Mouse (Mus musculus) T-cell, adult 2 months (primary cell): ENCODE measurements around the gene Trim44.

Experiments
- DNase-seq: peaks from one replicate; pipeline ENCODE4 v3.0.0; 2022; ENCODE audit warnings: low spot score

Trim44 gene

DNA sequence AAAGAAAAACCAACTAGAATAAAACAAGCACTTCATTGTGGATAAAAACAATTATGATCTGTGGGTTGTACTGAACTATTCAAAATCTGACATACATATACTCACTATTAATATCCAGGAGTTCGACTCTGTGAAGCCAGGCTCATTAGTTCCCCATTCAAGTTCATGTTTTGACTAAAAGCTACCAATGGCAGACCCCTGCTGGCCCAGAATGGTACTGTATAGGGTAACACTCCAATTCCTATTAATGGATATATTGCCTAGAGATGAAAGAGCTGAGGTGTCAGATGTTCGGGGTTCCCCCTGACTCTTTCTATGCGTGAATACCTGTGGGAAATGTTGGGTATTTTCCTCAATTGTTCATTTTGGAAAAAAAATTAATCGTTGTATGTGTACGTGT is 117.6 kb downstream of the Trim44 start:
- DNase-seq: peak; percentile 33

DNA sequence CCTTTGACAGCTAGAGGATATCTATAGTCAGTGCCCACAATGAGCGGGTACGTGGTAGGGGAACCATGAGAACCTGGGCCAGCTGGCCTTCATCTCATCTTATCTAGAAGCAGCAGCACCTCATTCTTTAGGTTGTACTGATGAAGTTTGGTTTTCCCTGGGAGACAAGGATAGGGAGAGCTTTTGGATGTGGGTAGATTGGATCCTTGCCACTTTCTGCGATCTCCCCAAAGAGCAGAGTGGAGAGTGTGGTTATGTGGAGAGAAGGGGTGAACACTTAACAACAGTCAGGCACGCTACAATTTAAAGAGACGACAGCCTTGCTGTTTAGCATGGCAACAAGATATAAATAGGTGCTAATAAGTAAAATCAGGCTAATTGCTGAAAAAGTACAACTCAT is 119.0 kb downstream of the Trim44 start:
- DNase-seq: no peak

DNA sequence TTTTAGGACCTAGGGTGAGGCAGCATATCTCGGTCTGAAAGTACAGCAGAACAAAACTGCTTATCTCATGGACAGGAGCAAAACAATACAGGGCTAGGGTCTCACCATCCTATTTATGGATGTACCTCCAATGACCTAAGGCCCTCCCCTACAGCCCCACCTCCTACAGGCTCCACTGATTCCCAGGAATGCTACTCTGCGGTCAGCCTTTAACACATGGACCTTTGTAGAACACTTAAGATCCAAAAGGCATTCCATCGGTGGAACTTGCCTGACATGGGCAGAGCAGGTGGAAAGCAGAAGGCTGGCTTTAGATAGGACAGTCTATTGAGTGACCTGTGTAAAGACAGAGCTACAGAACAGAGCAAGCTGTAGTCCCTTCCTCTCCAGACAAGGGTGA is 120.3 kb downstream of the Trim44 start:
- DNase-seq: no peak

DNA sequence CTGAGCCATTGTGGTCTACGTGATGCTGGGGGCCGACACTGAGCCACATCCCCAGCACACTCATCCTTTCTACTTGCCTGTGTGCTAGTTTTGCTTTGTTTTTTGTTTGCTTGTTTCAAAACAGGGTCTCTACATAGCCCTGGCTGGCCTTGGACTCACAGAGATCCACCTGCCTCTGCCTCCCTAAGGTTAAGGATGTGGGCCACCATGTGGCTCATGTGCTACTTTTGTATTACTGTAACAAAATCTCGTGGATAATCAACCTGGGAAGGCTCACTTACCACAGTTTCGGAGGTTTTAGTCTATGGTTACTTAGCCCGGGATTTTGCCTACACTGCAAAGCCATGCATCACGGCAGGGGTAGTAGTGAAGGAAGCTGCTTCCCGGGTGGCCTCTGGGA is 125.5 kb downstream of the Trim44 start:
- DNase-seq: no peak

DNA sequence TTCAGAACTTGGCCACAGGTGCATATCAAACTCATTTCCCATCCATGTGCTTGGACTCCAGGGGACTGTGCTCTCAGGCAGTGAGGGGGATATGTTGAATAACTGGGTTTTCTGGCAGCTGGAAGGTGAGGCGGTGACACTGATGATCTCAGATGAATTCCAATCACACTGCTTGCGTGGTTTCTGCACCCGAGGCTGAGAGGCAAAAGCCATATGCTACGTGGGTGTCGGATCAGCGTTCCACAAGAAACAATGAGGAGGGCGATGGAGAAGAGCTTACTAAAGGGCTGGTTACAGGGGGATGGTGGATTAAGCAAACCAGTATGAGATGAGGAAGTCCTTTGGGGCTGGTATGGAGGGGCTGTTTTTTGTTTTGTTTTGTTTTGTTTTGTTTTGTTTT is 127.8 kb downstream of the Trim44 start:
- no peak for DNase-seq

DNA sequence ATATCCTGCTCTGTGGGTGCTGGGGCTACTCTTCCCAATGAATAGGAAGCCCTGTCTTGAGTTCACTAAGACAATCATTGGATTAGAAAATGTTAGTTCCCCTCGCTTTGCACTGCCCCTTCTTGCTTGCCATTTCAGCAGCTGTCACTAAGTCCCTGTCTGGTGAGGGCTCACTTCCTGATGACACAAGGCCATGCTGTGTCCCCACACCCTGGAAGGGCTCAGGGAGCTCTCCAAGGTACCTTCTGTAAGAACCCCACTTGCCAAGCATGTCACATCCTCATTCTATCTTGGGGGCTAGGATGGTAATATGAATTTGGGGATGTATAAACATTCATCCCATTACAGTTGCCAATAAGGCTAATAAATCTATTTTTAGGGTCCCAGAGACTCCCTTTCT is 129.7 kb downstream of the Trim44 start:
- no peak for DNase-seq

DNA sequence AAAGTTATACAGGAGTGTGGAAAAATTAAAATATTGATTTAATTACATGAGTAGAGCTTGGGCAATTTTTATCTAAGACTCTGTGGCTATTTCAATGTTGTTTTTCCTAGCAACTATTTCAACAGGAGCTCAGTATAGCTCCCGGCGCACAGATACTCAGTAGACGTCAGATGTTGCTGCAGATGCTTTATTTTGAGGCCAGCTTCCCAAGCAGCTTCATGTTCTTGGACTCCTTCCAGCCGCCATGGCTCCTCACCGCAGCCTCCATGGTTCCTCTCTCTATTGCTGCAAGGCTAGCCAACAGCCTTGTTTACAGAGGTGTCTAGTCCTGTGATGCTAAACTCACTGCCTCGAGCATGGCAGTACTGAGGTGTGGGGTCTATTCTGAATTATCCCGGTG is 134.3 kb downstream of the Trim44 start:
- DNase-seq: no peak

DNA sequence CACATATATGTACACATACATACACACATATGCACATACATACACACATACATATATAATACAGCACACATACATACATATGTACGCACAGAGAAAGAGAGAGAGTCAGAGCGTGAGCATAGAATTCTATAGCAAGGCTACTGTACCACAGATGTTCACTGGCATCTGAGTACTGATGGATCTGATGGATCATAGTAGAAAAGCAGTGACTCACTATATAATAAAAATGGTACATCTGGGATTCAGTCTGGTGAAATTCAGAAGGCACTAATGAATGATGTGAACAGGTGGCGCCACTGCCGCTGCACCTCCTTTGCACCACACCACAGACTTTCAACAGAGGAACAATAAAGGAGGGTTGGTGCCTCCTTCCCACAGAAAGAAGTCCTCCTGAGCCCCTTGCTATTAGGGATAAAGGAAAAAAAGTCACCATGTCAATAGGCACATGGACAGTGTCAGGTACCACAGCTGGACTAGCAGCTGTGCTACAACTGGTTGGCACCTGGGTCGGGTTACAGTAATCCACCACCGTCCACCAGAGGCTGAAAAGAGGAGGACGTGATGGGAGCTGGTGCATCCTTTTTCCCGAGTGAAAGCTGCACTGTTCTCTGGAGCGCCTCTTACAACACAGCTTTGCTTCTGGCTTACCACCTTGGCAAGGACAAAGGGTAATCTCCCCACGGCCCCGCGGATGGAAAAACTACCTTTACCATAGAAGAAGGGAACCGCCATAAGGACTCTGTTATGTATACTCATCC is 139.9 kb downstream of the Trim44 start:
- no peak for DNase-seq

DNA sequence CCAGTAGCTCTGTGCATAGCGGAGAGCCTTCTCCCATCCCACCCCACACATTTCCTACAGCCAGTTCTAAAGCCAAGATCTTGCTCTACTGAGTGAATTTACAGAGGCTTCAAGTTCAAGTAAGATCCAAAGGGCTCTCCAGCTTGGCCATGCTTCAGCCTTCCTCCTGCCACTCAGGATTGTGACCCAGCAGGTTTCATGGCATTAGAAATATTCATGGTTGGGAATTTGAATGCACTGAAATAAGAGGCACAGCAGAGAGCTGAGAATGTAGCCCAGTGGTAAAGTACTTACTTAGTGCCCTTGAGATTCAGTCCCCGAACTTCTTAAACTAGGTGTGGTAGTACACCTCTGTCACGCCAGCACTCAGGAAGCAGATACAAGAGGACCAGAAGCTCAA is 140.7 kb downstream of the Trim44 start:
- no peak for DNase-seq

DNA sequence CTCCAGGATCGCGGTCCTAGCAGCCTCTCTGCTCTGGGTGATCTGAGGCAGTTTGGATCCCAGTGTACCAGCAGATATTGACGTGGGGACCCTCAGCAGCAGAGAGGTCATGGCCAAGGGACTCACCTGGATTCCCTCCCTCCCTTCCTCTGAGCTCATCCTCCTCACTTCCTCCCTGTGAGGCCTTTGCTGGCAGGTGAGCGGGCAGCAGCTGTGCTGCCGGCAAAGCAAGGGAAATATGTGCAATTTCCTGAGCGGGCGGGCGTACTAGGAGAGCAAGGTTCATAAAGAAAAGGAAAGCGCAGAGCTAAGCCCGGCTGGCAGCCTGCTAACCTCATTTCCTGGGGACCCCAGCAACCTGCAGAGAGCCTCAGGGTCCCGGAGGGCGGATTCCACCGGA is 148.5 kb downstream of the Trim44 start:
- DNase-seq: peak; percentile 29

DNA sequence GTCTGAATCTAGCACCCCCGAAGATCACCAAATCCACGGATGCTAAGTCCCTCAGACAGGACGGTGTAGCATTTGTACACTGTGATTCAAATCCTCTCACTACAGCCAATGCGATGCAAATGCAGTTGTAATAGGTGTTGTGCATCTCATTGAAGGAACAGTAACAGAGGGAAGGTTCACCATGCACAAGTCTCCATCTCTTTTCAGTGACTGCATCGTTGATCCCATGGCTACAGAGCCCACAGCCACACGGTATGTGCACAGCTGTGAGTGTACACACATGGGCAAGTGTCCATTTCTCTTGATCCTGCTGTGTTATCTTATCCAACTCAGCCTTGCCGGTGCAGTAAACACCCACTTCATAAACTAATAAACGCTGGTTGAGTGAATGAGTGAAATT is 148.9 kb downstream of the Trim44 start:
- no peak for DNase-seq

DNA sequence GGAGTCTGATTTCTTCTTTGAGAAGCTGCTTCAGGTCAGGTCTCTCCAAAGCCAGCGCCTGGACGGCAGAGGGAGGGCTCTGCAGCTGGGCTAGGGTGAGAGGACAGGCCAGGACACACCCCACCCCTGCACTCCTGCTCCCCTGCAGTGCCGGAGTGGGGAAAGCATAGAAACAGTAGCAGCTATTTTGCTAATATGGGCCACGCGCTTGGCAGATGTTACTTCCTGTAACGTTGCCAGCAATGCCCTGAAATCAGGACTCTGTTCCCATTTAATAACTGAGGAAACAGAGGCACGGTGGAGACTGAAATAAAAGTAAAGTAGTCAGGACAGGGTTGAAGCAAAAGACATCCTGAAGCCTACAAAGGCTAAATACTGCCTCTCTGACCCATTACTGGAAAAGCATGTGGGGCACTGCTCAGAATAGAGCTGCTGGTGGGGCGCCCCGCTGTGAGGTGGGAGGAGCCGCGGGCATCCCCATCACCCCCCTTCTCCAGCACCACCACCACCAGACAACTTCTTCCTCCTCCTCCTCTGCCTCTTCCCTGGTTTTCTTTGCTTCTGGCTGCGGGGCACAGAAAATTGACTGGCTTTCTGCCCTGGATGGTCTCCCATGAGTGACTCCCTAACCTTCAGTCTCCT is 149.5 kb downstream of the Trim44 start:
- no peak for DNase-seq

DNA sequence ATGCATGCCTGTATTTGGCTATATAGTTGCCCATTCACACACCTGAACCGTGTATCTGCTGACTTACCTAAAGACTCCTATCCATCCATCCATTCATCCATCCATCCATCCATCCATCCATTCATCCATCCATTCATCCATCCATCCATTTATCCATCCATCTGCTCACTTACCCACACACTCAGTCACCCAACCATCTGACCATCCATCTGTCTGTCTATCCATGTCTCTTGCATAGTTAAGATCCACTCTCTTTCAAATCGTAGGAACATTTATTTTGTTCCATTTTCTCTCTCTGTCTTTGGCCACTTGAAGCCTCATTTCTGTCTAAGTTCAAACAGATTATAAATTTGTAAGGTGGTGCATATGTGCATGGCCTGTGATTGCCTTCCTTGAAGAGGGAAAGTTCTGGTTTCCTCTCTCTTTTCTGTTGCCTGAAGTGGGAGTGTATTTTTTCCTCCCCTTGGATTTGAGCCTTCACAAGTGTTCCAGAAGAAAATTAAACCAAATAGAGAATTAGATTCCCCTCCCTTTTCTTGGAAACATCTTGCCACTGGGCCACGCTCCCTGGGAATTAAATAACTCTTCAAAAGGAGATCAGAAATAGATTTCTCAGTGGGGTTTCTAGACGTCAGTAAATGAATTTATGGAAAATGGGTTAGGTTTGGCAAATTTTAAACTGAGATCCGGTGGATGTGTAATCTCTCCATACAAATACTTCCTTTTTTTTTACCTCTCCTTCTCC is 150.9 kb downstream of the Trim44 start:
- no peak for DNase-seq

DNA sequence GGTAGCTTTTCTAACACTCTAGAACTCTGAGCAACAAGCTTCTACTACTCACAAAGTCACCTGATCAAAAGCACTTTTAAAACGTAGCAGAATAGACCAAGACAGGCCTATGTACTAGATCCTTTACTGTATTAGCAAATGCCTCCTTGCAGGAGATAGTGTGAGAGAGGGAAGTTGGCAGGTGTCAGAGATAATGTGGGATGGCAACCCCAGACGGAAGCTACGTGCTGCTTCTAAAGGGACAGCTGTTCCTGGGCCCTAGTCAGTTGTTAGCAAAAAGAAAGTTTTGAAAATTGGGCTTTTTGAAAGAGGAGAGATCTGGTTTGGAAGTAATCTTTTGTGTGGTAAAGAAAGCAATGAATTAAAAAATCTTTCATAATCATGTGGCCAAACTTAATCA is 151.5 kb downstream of the Trim44 start:
- DNase-seq: no peak

DNA sequence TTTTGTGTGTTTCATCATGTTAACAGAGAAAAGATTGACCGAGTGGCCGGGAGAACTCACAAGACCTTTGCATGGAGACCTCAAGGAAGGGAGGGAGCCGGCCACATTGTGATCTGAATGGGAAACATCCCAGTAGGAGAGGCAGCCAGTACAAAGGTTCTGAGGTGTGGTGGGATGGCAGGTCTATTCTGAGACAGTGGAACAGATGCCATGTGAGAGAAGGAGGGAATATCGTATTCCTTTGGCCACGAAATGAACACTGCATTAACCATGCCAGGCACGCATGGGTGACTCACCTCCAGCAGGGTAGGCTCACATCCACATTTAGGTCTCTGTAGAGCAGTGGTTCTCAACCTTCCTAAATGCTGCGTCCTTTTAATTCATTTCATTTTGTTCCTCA is 154.4 kb downstream of the Trim44 start:
- DNase-seq: no peak

DNA sequence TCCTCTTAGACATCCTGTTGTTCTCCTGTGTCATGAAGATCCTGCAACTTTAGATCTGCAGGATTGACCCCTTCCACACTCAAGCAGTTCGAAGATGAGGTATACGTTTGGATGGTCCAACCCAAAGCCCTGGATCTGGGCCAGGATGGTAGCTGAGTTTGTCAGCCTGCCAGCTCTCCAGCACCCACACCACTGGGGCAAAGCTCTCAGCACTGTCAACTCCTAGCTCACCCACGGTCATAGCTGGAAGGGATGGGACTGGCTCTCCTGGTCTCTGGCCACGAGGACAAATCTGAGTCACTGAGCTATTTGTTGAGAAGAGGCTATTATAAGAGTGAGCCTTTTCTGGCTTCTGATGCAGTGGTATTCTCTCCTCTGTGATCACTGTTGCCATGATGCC is 155.0 kb downstream of the Trim44 start:
- no peak for DNase-seq
